Mouse (Mus musculus) right cerebral cortex, postnatal 4 days (tissue): ENCODE measurements around the gene Sh3rf3.

Experiments used
- DNase-seq: peaks from one replicate; pipeline ENCODE4 v3.0.0-alpha.2; 2022

Gene Sh3rf3

GRCm38 (mm10) chr10:59113386-59113785 lies 300.2 kb downstream of the Sh3rf3 start:
- DNase-seq = no peak

- DNase-seq = peak; percentile 56
These were observed 301.6 kb downstream of the Sh3rf3 start for GRCm38 (mm10) chr10:59114535-59115291.

GRCm38 (mm10) chr10:59115691-59116090 lies 302.5 kb downstream of the Sh3rf3 start:
- no peak for DNase-seq

- no peak for DNase-seq
These were observed 303.2 kb downstream of the Sh3rf3 start for GRCm38 (mm10) chr10:59116331-59116730.

GRCm38 (mm10) chr10:59117555-59117954 lies 304.4 kb downstream of the Sh3rf3 start:
- no peak for DNase-seq

GRCm38 (mm10) chr10:59119001-59119400 lies 305.8 kb downstream of the Sh3rf3 start:
- DNase-seq = no peak

- DNase-seq = no peak
These were observed 306.7 kb downstream of the Sh3rf3 start for GRCm38 (mm10) chr10:59119811-59120210.

GRCm38 (mm10) chr10:59125497-59125896 lies 312.3 kb downstream of the Sh3rf3 start:
- no peak for DNase-seq

GRCm38 (mm10) chr10:59127637-59128036 lies 314.5 kb downstream of the Sh3rf3 start:
- no peak for DNase-seq

GRCm38 (mm10) chr10:59131926-59132628 lies 318.9 kb downstream of the Sh3rf3 start:
- no peak for DNase-seq

- no peak for DNase-seq
These were observed 320.4 kb downstream of the Sh3rf3 start for GRCm38 (mm10) chr10:59133478-59134009.

- peak; percentile 23 for DNase-seq
These were observed 336.8 kb downstream of the Sh3rf3 start for GRCm38 (mm10) chr10:59149956-59150383.

GRCm38 (mm10) chr10:59150938-59151657 lies 337.9 kb downstream of the Sh3rf3 start:
- DNase-seq = no peak

- DNase-seq = no peak
These were observed 339.5 kb downstream of the Sh3rf3 start for GRCm38 (mm10) chr10:59152544-59153081.

- DNase-seq = no peak
These were observed 345.5 kb downstream of the Sh3rf3 start for GRCm38 (mm10) chr10:59158627-59159026.

- DNase-seq = no peak
These were observed 349.2 kb downstream of the Sh3rf3 start for GRCm38 (mm10) chr10:59162185-59162897.

- peak; percentile 32 for DNase-seq
These were observed 353.2 kb downstream of the Sh3rf3 start for GRCm38 (mm10) chr10:59166104-59166944.

- DNase-seq = no peak
These were observed 357.9 kb downstream of the Sh3rf3 start for GRCm38 (mm10) chr10:59171042-59171441.

- no peak for DNase-seq
These were observed 359.4 kb downstream of the Sh3rf3 start for GRCm38 (mm10) chr10:59172539-59172938.

GRCm38 (mm10) chr10:59179620-59180019 lies 366.5 kb downstream of the Sh3rf3 start:
- no peak for DNase-seq

- DNase-seq = no peak
These were observed 369.1 kb downstream of the Sh3rf3 start for GRCm38 (mm10) chr10:59182306-59182705.
